Mouse (Mus musculus) gastrocnemius, postnatal 14 days (tissue): Measurements from ENCODE around the gene Rnf130. TPM values are rescaled to one million over a fixed set of nuclear protein-coding genes. Genes with fewer than 3 reads are reported as not detected.

Experiments
- microRNA-seq, 2 experiments: library from miRNA; unstranded; fragments of <30 nt; microRNA quantifications; one replicate each; pipeline ENCODE4 v1.2.0; 2021
- total RNA-seq, 2 experiments: library from RNA; stranded (reverse); gene quantifications; 2 replicates each; pipeline ENCODE4 v1.2.3; 2021

Rnf130 gene
- total RNA-seq, 2 experiments from 2014 or later: 31.2 to 33.2 TPM

Small RNAs within 50 kb of the gene (microRNA-seq; reads per million reads assigned to microRNA genes)
- 122 to 168 reads per million in 2 experiments for gene Mir340

Other genes starting within 250 kb of the Rnf130 start
- gene Gfpt2, start 231.2 kb upstream of the Rnf130 start, total RNA-seq: 1 to 10 TPM; 6.0 to 8.2 TPM
- 10 to 100 TPM; 40.6 to 43.9 TPM for gene Mapk9, start 178.6 kb upstream of the Rnf130 start, total RNA-seq
- 1 to 10 TPM; 1.1 to 1.7 TPM for gene Rasgef1c, start 123.5 kb upstream of the Rnf130 start, total RNA-seq
- gene Tbc1d9b, start 106.0 kb downstream of the Rnf130 start, total RNA-seq: 10 to 100 TPM; 22.7 to 23.4 TPM
- gene Mrnip, start 149.1 kb downstream of the Rnf130 start, total RNA-seq: 1 to 10 TPM; 5.0 to 5.4 TPM
- 100 to 1,000 TPM; 217 to 261 TPM for gene Sqstm1, start 185.5 kb downstream of the Rnf130 start, total RNA-seq
- 10 to 100 TPM; 24.8 to 25.5 TPM for gene Mgat4b, start 185.5 kb downstream of the Rnf130 start, total RNA-seq
- gene Ltc4s, start 213.3 kb downstream of the Rnf130 start, total RNA-seq: 1 to 10 TPM; 1.9 to 2.0 TPM